Mouse (Mus musculus) right cerebral cortex, postnatal 10 days (tissue): ENCODE results near the gene Zbtb8a.

ENCODE experiments used
- DNase-seq, 2 experiments: peaks; one replicate each; pipeline ENCODE4 v3.0.0; 2021; ENCODE audit warnings: low spot score in 2 of 2

The Zbtb8a gene

GRCm38 (mm10) chr4:129335216-129336074 is 42.5 kb downstream of the Zbtb8a start, which contains the start of the genes Rbbp4 and Zbtb8os:
Gene Rbbp4, minus strand, starts transcription at chr4:129335370.
Gene Zbtb8os, plus strand, starts transcription at chr4:129335695.
- DNase-seq, result peak; percentile 98 to 99

- peak in 1 of 2 experiments; percentile 63 for DNase-seq
These were observed 43.2 kb downstream of the Zbtb8a start for GRCm38 (mm10) chr4:129334677-129335215.

- DNase-seq, result no peak
These were observed 45.1 kb downstream of the Zbtb8a start for GRCm38 (mm10) chr4:129332846-129333245.

DNA sequence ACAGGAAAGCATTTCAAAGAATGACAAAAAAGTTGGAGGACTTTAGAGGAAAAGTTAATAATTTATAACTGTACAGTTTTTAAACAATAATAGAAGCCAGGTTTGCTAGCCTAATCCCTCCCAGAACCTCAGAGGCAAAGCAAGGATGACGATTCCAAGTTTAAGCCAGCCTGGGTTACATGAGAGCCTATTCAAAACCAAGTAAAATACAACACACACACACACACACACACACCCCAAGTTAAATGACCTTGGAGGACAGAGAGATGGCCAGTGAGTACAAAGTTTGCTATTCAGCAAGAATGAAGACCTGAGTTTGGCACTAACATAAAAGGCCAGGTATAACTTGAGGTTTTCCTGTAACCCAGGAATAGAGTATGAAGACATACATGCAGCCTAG is 51.7 kb downstream of the Zbtb8a start:
- no peak for DNase-seq

DNA sequence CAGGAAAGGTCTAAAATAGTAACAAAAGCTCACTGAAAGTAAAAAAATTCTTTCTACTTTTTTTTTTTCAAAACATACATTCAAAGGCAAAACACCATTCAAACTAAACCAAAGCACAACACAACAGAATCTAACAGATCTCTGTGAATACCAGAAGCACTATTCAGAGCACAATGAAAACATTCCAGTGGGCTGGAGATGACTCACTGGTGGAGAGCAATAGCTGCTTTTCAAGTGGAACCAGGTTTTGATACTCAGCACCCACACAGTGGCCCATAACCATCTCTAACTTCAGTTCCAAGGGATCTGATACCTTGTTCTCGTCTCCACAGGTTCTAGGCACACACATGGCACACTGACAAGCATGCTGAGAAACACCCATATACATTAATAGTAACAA is 53.2 kb downstream of the Zbtb8a start:
- no peak for DNase-seq

DNA sequence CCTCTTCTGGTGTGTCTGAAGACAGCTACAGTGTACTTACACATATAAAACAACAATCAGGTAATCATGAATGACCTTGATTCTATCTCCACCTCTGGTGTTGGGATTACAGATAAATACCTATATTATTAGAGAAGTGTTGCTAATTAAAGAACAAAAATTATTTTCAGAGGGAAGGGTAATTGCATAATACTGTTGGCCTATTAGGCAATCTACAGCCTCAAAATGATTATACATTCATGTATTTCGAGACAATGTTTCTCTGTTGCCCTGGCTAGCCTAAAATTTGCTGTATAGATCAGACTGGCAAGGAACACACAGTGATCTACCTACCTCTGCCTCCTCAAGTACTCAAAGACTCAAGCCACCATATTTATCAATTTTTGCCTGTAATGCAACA is 54.4 kb downstream of the Zbtb8a start:
- no peak for DNase-seq

GRCm38 (mm10) chr4:129322042-129322441 is 55.9 kb downstream of the Zbtb8a start:
- no peak for DNase-seq

GRCm38 (mm10) chr4:129320876-129321275 is 57.0 kb downstream of the Zbtb8a start:
- no peak for DNase-seq

DNA sequence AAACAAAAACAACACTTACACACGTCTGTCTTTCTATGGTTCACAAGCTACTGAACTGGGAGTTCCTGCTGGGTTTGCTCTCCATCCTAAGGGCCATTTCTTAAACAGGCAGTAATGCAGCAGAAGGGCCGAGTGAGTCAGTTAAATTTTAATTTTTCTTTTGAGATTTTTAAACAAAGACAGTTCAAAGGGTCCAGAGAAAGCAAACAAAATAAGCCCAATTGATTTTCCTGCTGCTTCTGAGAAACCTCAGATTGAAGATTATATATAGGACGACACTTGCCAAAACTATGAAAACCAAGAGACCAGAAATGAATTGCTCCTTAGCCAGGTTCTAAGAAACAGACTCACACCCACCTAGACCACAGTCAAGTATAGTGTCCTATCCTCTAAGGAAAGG is 64.0 kb downstream of the Zbtb8a start:
- DNase-seq, result no peak

DNA sequence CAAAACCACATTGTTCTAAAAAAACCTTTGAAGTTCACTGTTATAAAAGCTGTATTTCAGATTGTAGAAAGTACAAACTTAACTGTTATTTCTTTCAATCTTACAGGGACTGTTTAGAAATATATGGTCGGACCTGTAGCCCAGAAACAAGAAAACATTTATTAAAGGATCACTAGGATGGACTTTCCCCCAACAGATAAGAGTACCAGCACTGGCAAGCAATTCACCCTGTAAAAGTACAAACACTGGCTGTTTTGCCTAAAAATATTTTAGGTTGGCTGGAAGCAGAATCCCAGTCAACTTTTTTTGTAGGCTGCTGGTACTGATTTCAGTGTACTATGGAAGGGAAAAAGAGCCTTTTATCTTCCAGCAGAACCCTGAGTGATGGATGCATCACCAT is 70.0 kb downstream of the Zbtb8a start:
- DNase-seq, result no peak

GRCm38 (mm10) chr4:129304306-129304705 is 73.6 kb downstream of the Zbtb8a start:
- DNase-seq, result no peak

GRCm38 (mm10) chr4:129303816-129304215 is 74.1 kb downstream of the Zbtb8a start:
- DNase-seq, result no peak
